Mouse (Mus musculus) liver, embryonic 14.5 days (tissue): ENCODE results near the gene Nms. TPM values are rescaled to one million over a fixed set of nuclear protein-coding genes. Genes with fewer than 3 reads are reported as not detected.

Experiments
- ATAC-seq: fragments of 200-750 bp; cut with Nextera tagmentation; 2 replicates; pipeline ENCODE4 v1.8.0; 2017; ENCODE audit warnings: moderate number of reproducible peaks, mild to moderate bottlenecking, moderate library complexity; ENCODE audit not compliant: insufficient read depth
- DNase-seq, 3 experiments: peaks; one replicate each; pipeline ENCODE4 v3.0.0-alpha.2; 2012 to 2013; ENCODE audit warnings: low read depth in 3 of 3, low spot score in 3 of 3
- H3K27ac ChIP-seq: fragments of 300-500 bp; sonication (generic); 2 replicates; pipeline ENCODE4 v1.5.1; 2014; ENCODE audit warnings: moderate library complexity, mild to moderate bottlenecking, control low read depth, inconsistent platforms
- H3K27me3 ChIP-seq: fragments of 300-500 bp; sonication (generic); 2 replicates; pipeline ENCODE4 v1.6.1; 2014; ENCODE audit warnings: mild to moderate bottlenecking, low read length, moderate library complexity; ENCODE audit not compliant: control insufficient read depth, insufficient read depth
- H3K36me3 ChIP-seq: fragments of 300-500 bp; sonication (generic); replicated peaks from 2 replicates; pipeline ENCODE4 v1.6.1; 2014; ENCODE audit warnings: low read depth; ENCODE audit not compliant: control insufficient read depth, insufficient read depth
- H3K4me1 ChIP-seq, 2 experiments: fragments of 200-500 bp in 1 of 2; fragments of 300-500 bp in 1 of 2; sonication (generic) in 1 of 2; replicated peaks; 2 replicates each; pipeline ENCODE4 v1.6.1; 2012 to 2014; ENCODE audit warnings: antibody characterized with exemption in 1 of 2, inconsistent platforms in 1 of 2, low read length in 1 of 2; ENCODE audit not compliant: control insufficient read depth in 2 of 2, insufficient read depth in 2 of 2
- H3K4me2 ChIP-seq: fragments of 300-500 bp; sonication (generic); 2 replicates; pipeline ENCODE4 v1.6.1; 2014; ENCODE audit warnings: low read depth, mild to moderate bottlenecking, control low read depth, moderate library complexity
- H3K4me3 ChIP-seq, 2 experiments: fragments of 200-500 bp in 1 of 2; fragments of 300-500 bp in 1 of 2; sonication (generic) in 1 of 2; 2 replicates each; pipeline ENCODE4 v1.5.1; 2012 to 2014; ENCODE audit warnings: low read depth in 2 of 2, low read length in 2 of 2, mild to moderate bottlenecking in 2 of 2, control low read depth in 1 of 2, inconsistent platforms in 1 of 2, moderate library complexity in 1 of 2; ENCODE audit not compliant: insufficient read depth in 1 of 2
- H3K9ac ChIP-seq: fragments of 300-500 bp; sonication (generic); replicated peaks from 2 replicates; pipeline ENCODE4 v1.6.1; 2014; ENCODE audit warnings: mild to moderate bottlenecking, control low read depth, moderate library complexity
- H3K9me3 ChIP-seq: fragments of 300-500 bp; sonication (generic); 2 replicates; pipeline ENCODE4 v1.6.1; 2016; ENCODE audit warnings: low read length, mixed read lengths; ENCODE audit not compliant: control insufficient read depth
- CTCF ChIP-seq: IDR thresholded peaks from 2 replicates; pipeline ENCODE4 v1.5.1; 2016; ENCODE audit warnings: antibody characterized with exemption, low read depth, control low read depth
- EP300 ChIP-seq: IDR thresholded peaks from 2 replicates; pipeline ENCODE4 v1.6.1; 2016; ENCODE audit warnings: antibody characterized with exemption, low read depth
- WGBS: fragments of 180-500 bp; shearing (Covaris S2); extraction: QIAGEN DNeasy Blood & Tissue Kit; methylation state at CpG from one replicate; pipeline ENCODE4 v1.1.7; 2014; ENCODE audit not compliant: insufficient replicate concordance; 5-methylcytosine and 5-hydroxymethylcytosine counted together
- polyA plus RNA-seq, 2 experiments: library from polyadenylated mRNA; depleted of rRNA in 1 of 2; stranded (reverse) in 1 of 2; unstranded in 1 of 2; fragments of >200 nt; fragmentation: Nextera tagmentation in 1 of 2; extraction: Ambion mirVana in 1 of 2; gene quantifications; 2 replicates each; pipeline versions ENCODE4 v1.2.1 to v1.2.3; 2012 to 2014

The Nms gene
- polyA plus RNA-seq, 2 experiments: not detected

DNA sequence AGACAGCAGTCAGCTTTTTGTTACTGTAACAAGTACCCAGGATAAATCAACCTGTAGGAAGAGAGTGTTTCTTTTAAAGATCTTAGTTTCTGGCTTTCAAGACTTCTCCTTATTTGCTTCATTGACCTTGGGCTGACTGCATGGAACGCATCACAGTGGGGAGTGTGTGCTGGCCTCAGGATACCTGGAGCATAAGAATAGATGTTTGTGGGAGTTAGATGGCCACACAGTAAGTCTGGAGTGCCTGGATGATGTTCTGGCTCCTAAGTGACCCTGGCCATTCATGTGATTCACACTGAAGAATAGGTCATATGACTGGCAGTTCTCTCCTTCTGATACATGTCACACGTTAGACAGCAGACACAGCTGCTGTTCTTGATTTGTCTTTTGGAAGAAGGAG is 35.0 kb upstream of the Nms start:
- ATAC-seq: no peak
- TF ChIP-seq EP300 (no peak), CTCF (no peak)
- H3K9me3 ChIP-seq: no peaks in the 10 kb centered on the region
- H3K27ac ChIP-seq: no peak overlapping the region
- no peaks in the 10 kb centered on the region for H3K4me1 ChIP-seq
- H3K4me2 ChIP-seq: no peak overlapping the region
- no peaks in the 10 kb centered on the region for H3K27me3 ChIP-seq
- H3K9ac ChIP-seq: no peak overlapping the region
- no peak overlapping the region for H3K4me3 ChIP-seq
- no peaks in the 10 kb centered on the region for H3K36me3 ChIP-seq
- no peak for DNase-seq
- 65% methylated on average over 2 of the region's 2 CpGs for WGBS

DNA sequence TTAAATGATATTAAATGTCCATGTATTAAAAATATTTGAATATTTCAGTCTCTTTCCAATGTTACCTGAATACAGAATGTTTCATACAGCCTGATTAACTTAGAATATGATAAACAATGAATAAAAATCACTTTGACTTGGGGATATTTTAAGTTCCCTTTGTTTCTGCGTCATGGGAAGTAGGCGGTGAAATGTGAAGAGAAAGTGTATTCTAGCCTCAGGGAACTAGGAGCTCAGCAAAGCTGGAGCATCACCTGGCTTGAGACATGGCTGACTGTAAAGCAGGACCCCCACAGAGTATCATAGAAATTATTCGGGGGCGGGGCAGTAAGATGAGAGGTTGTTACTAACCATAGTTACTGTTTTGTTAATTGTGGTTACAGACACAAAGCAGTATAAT is 10.0 kb upstream of the Nms start:
- 63% methylated on average over 4 of the region's 4 CpGs for WGBS
- ATAC-seq: no peak
- no peaks in the 10 kb centered on the region for H3K27me3 ChIP-seq

DNA sequence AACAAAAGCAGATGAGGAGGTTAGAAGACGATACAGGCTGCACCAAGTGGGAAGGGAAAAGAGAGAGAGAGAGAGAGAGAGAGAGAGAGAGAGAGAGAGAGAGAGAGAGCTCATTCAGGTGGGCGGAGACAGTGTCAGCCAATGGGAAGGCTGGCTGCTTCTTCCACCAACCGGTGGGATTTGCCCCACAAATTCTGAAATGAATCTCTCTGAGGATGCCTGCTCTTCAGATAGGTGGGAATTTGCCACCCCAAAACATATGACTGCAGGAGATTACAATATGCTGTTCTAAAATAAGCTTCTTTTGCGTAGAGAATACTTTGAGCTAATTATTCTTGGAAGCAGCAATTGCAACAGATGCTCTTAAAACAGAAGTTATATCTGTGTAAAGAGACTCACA is 9.5 kb upstream of the Nms start:
- Histone ChIP-seq H3K4me2 (no peak overlapping the region), H3K27me3 (no peaks in the 10 kb centered on the region), H3K27ac (no peak overlapping the region), H3K36me3 (no peaks in the 10 kb centered on the region), H3K9ac (no peak overlapping the region), H3K4me3 (no peak overlapping the region), H3K9me3 (no peaks in the 10 kb centered on the region), H3K4me1 (no peaks in the 10 kb centered on the region)
- ATAC-seq (no peak), DNase-seq (no peak)
- WGBS: 53% methylated on average over 4 of the region's 4 CpGs
- TF ChIP-seq EP300 (no peak), CTCF (no peak)

More for the DNA sequence above, 10.0 kb upstream of the Nms start:
- Histone ChIP-seq H3K4me3 (no peak overlapping the region), H3K9me3 (no peaks in the 10 kb centered on the region), H3K27ac (no peak overlapping the region), H3K4me1 (no peaks in the 10 kb centered on the region), H3K9ac (no peak overlapping the region), H3K4me2 (no peak overlapping the region), H3K36me3 (no peaks in the 10 kb centered on the region)
- no peak for DNase-seq
- TF ChIP-seq EP300 (no peak), CTCF (no peak)

DNA sequence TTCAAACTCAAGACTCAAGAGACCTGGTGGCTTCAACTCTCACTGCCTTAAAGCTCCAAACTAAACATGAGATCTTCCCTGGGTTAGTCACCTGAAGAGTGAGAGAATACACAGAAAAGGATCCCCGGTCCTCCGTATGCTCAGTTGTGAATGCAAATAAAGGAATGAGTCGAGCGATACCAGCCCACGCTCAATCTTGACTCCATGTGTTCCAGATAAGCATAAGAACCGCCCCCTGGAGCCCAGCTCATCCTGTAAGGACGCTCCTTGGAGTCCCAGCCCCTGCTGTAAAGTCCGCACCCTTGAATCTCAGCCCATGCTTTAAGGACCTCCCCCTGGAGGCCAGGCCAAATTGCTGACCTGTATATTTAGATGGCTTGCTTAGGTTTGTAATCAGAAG is 8.2 kb upstream of the Nms start:
- Histone ChIP-seq H3K4me3 (no peak overlapping the region), H3K27me3 (no peaks in the 10 kb centered on the region), H3K36me3 (no peaks in the 10 kb centered on the region), H3K9ac (no peak overlapping the region), H3K9me3 (no peaks in the 10 kb centered on the region), H3K4me2 (no peak overlapping the region), H3K27ac (no peak overlapping the region), H3K4me1 (no peaks in the 10 kb centered on the region)
- TF ChIP-seq EP300: no peak
- no peak for TF ChIP-seq CTCF
- ATAC-seq (no peak), DNase-seq (no peak)
- 44% methylated on average over 8 of the region's 8 CpGs for WGBS

DNA sequence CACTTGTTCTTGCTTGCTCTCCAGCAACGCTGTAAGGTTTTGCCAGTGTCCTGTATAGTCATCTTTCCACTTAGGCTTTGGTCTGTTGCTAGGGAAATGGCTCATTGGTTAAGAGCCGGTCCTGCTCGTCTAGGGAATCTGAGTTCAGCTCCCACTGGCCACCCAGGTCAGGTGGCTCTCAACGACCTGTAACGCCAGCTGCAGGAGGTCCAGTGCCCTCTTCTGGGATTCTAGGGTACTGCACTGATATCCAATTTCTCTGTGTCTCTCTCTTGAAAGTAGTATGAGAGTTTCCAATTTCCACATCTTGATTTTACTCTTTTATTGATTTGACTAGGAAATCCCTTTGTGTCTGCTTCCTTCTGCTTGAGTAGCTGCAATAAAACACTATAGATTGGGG is 4.3 kb upstream of the Nms start:
- no peaks in the 10 kb centered on the region for H3K9me3 ChIP-seq
- H3K27me3 ChIP-seq: no peaks in the 10 kb centered on the region
- no peaks in the 10 kb centered on the region for H3K36me3 ChIP-seq
- no peak overlapping the region for H3K27ac ChIP-seq
- H3K4me2 ChIP-seq: no peak overlapping the region
- no peak overlapping the region for H3K4me3 ChIP-seq
- ATAC-seq (no peak), DNase-seq (no peak)
- H3K9ac ChIP-seq: no peak overlapping the region
- TF ChIP-seq EP300: no peak
- peak; percentile 60 for TF ChIP-seq CTCF
- no peaks in the 10 kb centered on the region for H3K4me1 ChIP-seq
- WGBS: 19% methylated on average over 5 of the region's 5 CpGs
